Mouse (Mus musculus) liver, embryonic 16.5 days (tissue): Measurements from ENCODE around the gene Map3k11. TPM values are rescaled to one million over a fixed set of nuclear protein-coding genes. Genes with fewer than 3 reads are reported as not detected.

Experiments used
- ATAC-seq: fragments of 200-750 bp; cut with Nextera tagmentation; 2 replicates; pipeline ENCODE4 v1.8.0; 2017; ENCODE audit warnings: low read depth, mild to moderate bottlenecking, moderate number of reproducible peaks, moderate library complexity
- H3K27ac ChIP-seq: fragments of 300-500 bp; sonication (generic); 2 replicates; pipeline ENCODE4 v1.5.1; 2014; ENCODE audit warnings: mild to moderate bottlenecking, low read length
- H3K27me3 ChIP-seq: fragments of 300-500 bp; sonication (generic); 2 replicates; pipeline ENCODE4 v1.6.1; 2014; ENCODE audit warnings: low read depth, low read length, mixed read lengths; ENCODE audit not compliant: control insufficient read depth, insufficient read depth
- H3K36me3 ChIP-seq: fragments of 300-500 bp; sonication (generic); 2 replicates; pipeline ENCODE4 v1.6.1; 2014; ENCODE audit warnings: mild to moderate bottlenecking; ENCODE audit not compliant: control insufficient read depth, insufficient read depth
- H3K4me1 ChIP-seq: fragments of 300-500 bp; sonication (generic); 2 replicates; pipeline ENCODE4 v1.6.1; 2014; ENCODE audit warnings: low read depth, low read length, mixed read lengths; ENCODE audit not compliant: control insufficient read depth
- H3K4me2 ChIP-seq: fragments of 300-500 bp; sonication (generic); 2 replicates; pipeline ENCODE4 v1.6.1; 2014; ENCODE audit warnings: low read depth, low read length, mixed read lengths
- H3K4me3 ChIP-seq: fragments of 300-500 bp; sonication (generic); 2 replicates; pipeline ENCODE4 v1.5.1; 2014; ENCODE audit warnings: low read depth, mild to moderate bottlenecking, low read length
- H3K9ac ChIP-seq: fragments of 300-500 bp; sonication (generic); 2 replicates; pipeline ENCODE4 v1.6.1; 2014; ENCODE audit warnings: low read depth, low read length
- H3K9me3 ChIP-seq: fragments of 300-500 bp; sonication (generic); replicated peaks from 2 replicates; pipeline ENCODE4 v1.6.1; 2016; ENCODE audit warnings: low read length; ENCODE audit not compliant: control insufficient read depth
- WGBS: fragments of 180-500 bp; shearing (Covaris S2); extraction: QIAGEN DNeasy Blood & Tissue Kit; methylation state at CpG from one replicate; pipeline ENCODE4 v1.1.7; 2014; ENCODE audit not compliant: insufficient replicate concordance; 5-methylcytosine and 5-hydroxymethylcytosine counted together
- polyA plus RNA-seq: library from polyadenylated mRNA; unstranded; fragments of >200 nt; fragmentation: Nextera tagmentation; extraction: Ambion mirVana; gene quantifications from 2 replicates; pipeline ENCODE4 v1.2.1, GENCODE M21; 2015

The Map3k11 gene
- polyA plus RNA-seq, 1 experiment from 2014 or later: 15.2 TPM

- Histone ChIP-seq H3K27ac (peak overlapping the region; percentile 76), H3K4me2 (peak overlapping the region; percentile 100), H3K4me3 (peak overlapping the region; percentile 95), H3K27me3 (no peaks in the 10 kb centered on the region), H3K9ac (peak overlapping the region; percentile 99), H3K36me3 (peaks cover 23% of the 10 kb centered on the region), H3K9me3 (no peaks in the 10 kb centered on the region), H3K4me1 (peaks cover 48% of the 10 kb centered on the region)
- 45% methylated on average over 10 of the region's 10 CpGs for WGBS
- no peak for ATAC-seq
These were observed 3.8 kb downstream of the Map3k11 start for GRCm38 (mm10) chr19:5692086-5692912.

- WGBS: 54% methylated on average over 10 of the region's 10 CpGs
- Histone ChIP-seq H3K9me3 (no peaks in the 10 kb centered on the region), H3K4me2 (peak overlapping the region; percentile 100), H3K9ac (peak overlapping the region; percentile 99), H3K27me3 (no peaks in the 10 kb centered on the region), H3K4me1 (peaks cover 42% of the 10 kb centered on the region), H3K36me3 (peaks cover 30% of the 10 kb centered on the region), H3K4me3 (peak overlapping the region; percentile 95), H3K27ac (peak overlapping the region; percentile 76)
- no peak for ATAC-seq
These were observed 4.4 kb downstream of the Map3k11 start for GRCm38 (mm10) chr19:5692913-5693396.

GRCm38 (mm10) chr19:5693801-5694200 lies 5.3 kb downstream of the Map3k11 start:
- no peak overlapping the region for H3K9ac ChIP-seq
- no peaks in the 10 kb centered on the region for H3K27me3 ChIP-seq
- H3K9me3 ChIP-seq: no peaks in the 10 kb centered on the region
- no peak overlapping the region for H3K4me2 ChIP-seq
- peaks cover 40% of the 10 kb centered on the region for H3K4me1 ChIP-seq
- no peak overlapping the region for H3K4me3 ChIP-seq
- H3K27ac ChIP-seq: no peak overlapping the region
- 81% methylated on average over 6 of the region's 6 CpGs for WGBS
- no peak for ATAC-seq
- H3K36me3 ChIP-seq: peaks cover 38% of the 10 kb centered on the region

- H3K4me2 ChIP-seq: no peak overlapping the region
- 79% methylated on average over 41 of the region's 41 CpGs for WGBS
- H3K36me3 ChIP-seq: peaks cover 53% of the 10 kb centered on the region
These were observed 7.4 kb downstream of the Map3k11 start for GRCm38 (mm10) chr19:5695849-5696462.

GRCm38 (mm10) chr19:5704163-5704800 lies 15.7 kb downstream of the Map3k11 start, which contains the start of gene Kcnk7:
Gene Kcnk7 (plus strand): TSS chr19:5704367.
- H3K36me3 ChIP-seq: peaks cover 63% of the 10 kb centered on the region

More at GRCm38 (mm10) chr19:5695849-5696462, 7.4 kb downstream of the Map3k11 start:
- Histone ChIP-seq H3K4me3 (no peak overlapping the region), H3K27me3 (no peaks in the 10 kb centered on the region), H3K27ac (no peak overlapping the region), H3K9ac (no peak overlapping the region), H3K4me1 (peaks cover 28% of the 10 kb centered on the region), H3K9me3 (no peaks in the 10 kb centered on the region)
- ATAC-seq: no peak

GRCm38 (mm10) chr19:5704801-5705571 lies 16.4 kb downstream of the Map3k11 start:
- peak overlapping the region; percentile 54 for H3K9ac ChIP-seq
- peaks cover 28% of the 10 kb centered on the region for H3K4me1 ChIP-seq
- H3K36me3 ChIP-seq: peaks cover 66% of the 10 kb centered on the region
- peak overlapping the region; percentile 58 for H3K4me2 ChIP-seq
- H3K9me3 ChIP-seq: no peaks in the 10 kb centered on the region
- peak overlapping the region; percentile 88 for H3K27ac ChIP-seq
- H3K4me3 ChIP-seq: peak overlapping the region; percentile 32
- ATAC-seq: peak; percentile 77
- 41% methylated on average over 10 of the region's 10 CpGs for WGBS
- no peaks in the 10 kb centered on the region for H3K27me3 ChIP-seq

More at GRCm38 (mm10) chr19:5704163-5704800, 15.7 kb downstream of the Map3k11 start, which contains the start of gene Kcnk7:
- Histone ChIP-seq H3K9me3 (no peaks in the 10 kb centered on the region), H3K27me3 (no peaks in the 10 kb centered on the region), H3K27ac (peak within 1 kb of the TSS; percentile 88), H3K9ac (peak within 1 kb of the TSS; percentile 54), H3K4me2 (peak within 1 kb of the TSS; percentile 58), H3K4me1 (peaks cover 28% of the 10 kb centered on the region), H3K4me3 (peak within 1 kb of the TSS; percentile 32)
- 49% methylated on average over 17 of the region's 17 CpGs for WGBS
- peak; percentile 68 for ATAC-seq

GRCm38 (mm10) chr19:5710068-5710467 lies 21.5 kb downstream of the Map3k11 start:
- Histone ChIP-seq H3K4me2 (no peak overlapping the region), H3K4me3 (no peak overlapping the region), H3K36me3 (peaks cover 86% of the 10 kb centered on the region), H3K27me3 (no peaks in the 10 kb centered on the region), H3K9me3 (no peaks in the 10 kb centered on the region), H3K4me1 (peaks cover 44% of the 10 kb centered on the region), H3K9ac (no peak overlapping the region), H3K27ac (no peak overlapping the region)
- no peak for ATAC-seq
- WGBS: 97% methylated on average over 6 of the region's 6 CpGs

- no peaks in the 10 kb centered on the region for H3K27me3 ChIP-seq
- H3K9me3 ChIP-seq: no peaks in the 10 kb centered on the region
- no peak for ATAC-seq
- peaks cover 89% of the 10 kb centered on the region for H3K36me3 ChIP-seq
- H3K4me3 ChIP-seq: no peak overlapping the region
- 94% methylated on average over 8 of the region's 8 CpGs for WGBS
- H3K27ac ChIP-seq: no peak overlapping the region
- no peak overlapping the region for H3K9ac ChIP-seq
- no peak overlapping the region for H3K4me2 ChIP-seq
- H3K4me1 ChIP-seq: peaks cover 43% of the 10 kb centered on the region
These were observed 22.0 kb downstream of the Map3k11 start for GRCm38 (mm10) chr19:5710581-5710980.
